Mouse (Mus musculus): Measurements from ENCODE around the gene Spem2. TPM values are rescaled to one million over a fixed set of nuclear protein-coding genes. Genes with fewer than 3 reads are reported as not detected.
"Not testable (repeated sequence)": the region's sequence is repeated elsewhere in the genome, so short reads cannot be mapped to it uniquely, and the experiment has no call there.

Gene Spem2
- total RNA-seq (2021): not detected
- 0.09 TPM in 1 of 2 replicates, not detected in the other for polyA plus RNA-seq (2012; rRNA removed)
- long read RNA-seq: 0 reads

- DNase-seq: no peak
Observed at GRCm38 (mm10) chr11:69818365-69818764, at the start of gene Spem2. Spem2 (minus strand) TSS chr11:69818465.

- DNase-seq: no peak
Observed at GRCm38 (mm10) chr11:69867335-69867734, 49.1 kb upstream of the Spem2 start.

- no peak for DNase-seq
Observed at GRCm38 (mm10) chr11:69865561-69865960, 47.3 kb upstream of the Spem2 start.

GRCm38 (mm10) chr11:69864138-69864860 is 46.0 kb upstream of the Spem2 start:
- DNase-seq: no peak

GRCm38 (mm10) chr11:69863729-69864128 is 45.5 kb upstream of the Spem2 start:
- not testable (repeated sequence) for DNase-seq

GRCm38 (mm10) chr11:69858113-69858998 is 40.1 kb upstream of the Spem2 start, which contains the start of gene Tnk1:
Tnk1 (minus strand) TSS chr11:69858730.
- DNase-seq: no peak

GRCm38 (mm10) chr11:69855347-69855746 is 37.1 kb upstream of the Spem2 start:
- DNase-seq: peak; percentile 55

- DNase-seq: no peak
Observed at GRCm38 (mm10) chr11:69854680-69855079, 36.4 kb upstream of the Spem2 start.

GRCm38 (mm10) chr11:69853994-69854393 is 35.7 kb upstream of the Spem2 start:
- no peak for DNase-seq

- no peak for DNase-seq
Observed at GRCm38 (mm10) chr11:69850754-69851153, 32.5 kb upstream of the Spem2 start.

GRCm38 (mm10) chr11:69849884-69850283 is 31.6 kb upstream of the Spem2 start:
- no peak for DNase-seq

GRCm38 (mm10) chr11:69849128-69849527 is 30.9 kb upstream of the Spem2 start:
- no peak for DNase-seq

- DNase-seq: no peak
Observed at GRCm38 (mm10) chr11:69848021-69848420, 29.8 kb upstream of the Spem2 start.

GRCm38 (mm10) chr11:69846738-69847688 is 28.7 kb upstream of the Spem2 start:
- peak; percentile 43 for DNase-seq

GRCm38 (mm10) chr11:69846198-69846680 is 28.0 kb upstream of the Spem2 start, which contains the start of gene Plscr3:
Plscr3 (plus strand) TSS chr11:69846376.
- peak; percentile 95 for DNase-seq

- DNase-seq: no peak
Observed at GRCm38 (mm10) chr11:69838714-69839104, 20.4 kb upstream of the Spem2 start.

- peak; percentile 97 for DNase-seq
Observed at GRCm38 (mm10) chr11:69837952-69838713, 19.9 kb upstream of the Spem2 start, which contains the start of gene Tmem256. Tmem256 (plus strand) TSS chr11:69838514.

- DNase-seq: no peak
Observed at GRCm38 (mm10) chr11:69837604-69837951, 19.3 kb upstream of the Spem2 start, which contains the start of gene Nlgn2. Nlgn2 (minus strand) TSS chr11:69837784.

- no peak for DNase-seq
Observed at GRCm38 (mm10) chr11:69836703-69837576, 18.7 kb upstream of the Spem2 start.

GRCm38 (mm10) chr11:69835966-69836335 is 17.7 kb upstream of the Spem2 start:
- DNase-seq: no peak

Measured in adrenal gland, adult 2 months (tissue).